Mouse (Mus musculus) hindbrain, embryonic 16.5 days (tissue): ENCODE results near the gene Nkpd1. TPM values are rescaled to one million over a fixed set of nuclear protein-coding genes. Genes with fewer than 3 reads are reported as not detected.
A peak's percentile ranks its signal among the peaks of the same experiment; 100 is the strongest.

Experiments used
- ATAC-seq: fragments of 200-750 bp; cut with Nextera tagmentation; 2 replicates; pipeline ENCODE4 v1.8.0; 2017; ENCODE audit warnings: moderate TSS enrichment, moderate library complexity
- H3K27ac ChIP-seq: fragments of 300-500 bp; sonication (generic); 2 replicates; pipeline ENCODE4 v1.5.1; 2014; ENCODE audit warnings: low read depth, mild to moderate bottlenecking, control low read depth, low read length, moderate library complexity
- H3K27me3 ChIP-seq: fragments of 300-500 bp; sonication (generic); replicated peaks from 2 replicates; pipeline ENCODE4 v1.6.1; 2014; ENCODE audit warnings: low read length; ENCODE audit not compliant: control insufficient read depth, insufficient read depth
- H3K36me3 ChIP-seq: fragments of 300-500 bp; sonication (generic); 2 replicates; pipeline ENCODE4 v1.6.1; 2014; ENCODE audit warnings: mild to moderate bottlenecking, low read length, moderate library complexity, mixed read lengths; ENCODE audit not compliant: control insufficient read depth, insufficient read depth
- H3K4me1 ChIP-seq: fragments of 300-500 bp; sonication (generic); 2 replicates; pipeline ENCODE4 v1.6.1; 2014; ENCODE audit warnings: low read depth, low read length; ENCODE audit not compliant: control insufficient read depth, insufficient read depth
- H3K4me2 ChIP-seq: fragments of 300-500 bp; sonication (generic); 2 replicates; pipeline ENCODE4 v1.6.1; 2014; ENCODE audit warnings: mild to moderate bottlenecking, low read length, control low read depth, moderate library complexity
- H3K4me3 ChIP-seq: fragments of 300-500 bp; sonication (generic); 2 replicates; pipeline ENCODE4 v1.5.1; 2014; ENCODE audit warnings: mild to moderate bottlenecking, low read length, control low read depth, moderate library complexity
- H3K9ac ChIP-seq: fragments of 300-500 bp; sonication (generic); 2 replicates; pipeline ENCODE4 v1.6.1; 2014; ENCODE audit warnings: low read depth, mild to moderate bottlenecking, control low read depth, low read length, moderate library complexity
- H3K9me3 ChIP-seq: fragments of 300-500 bp; sonication (generic); 2 replicates; pipeline ENCODE4 v1.6.1; 2014; ENCODE audit warnings: mild to moderate bottlenecking, low read length, moderate library complexity; ENCODE audit not compliant: control insufficient read depth
- WGBS: fragments of 180-500 bp; shearing (Covaris S2); extraction: QIAGEN DNeasy Blood & Tissue Kit; methylation state at CpG from one replicate; pipeline ENCODE4 v1.1.7; 2014; 5-methylcytosine and 5-hydroxymethylcytosine counted together
- polyA plus RNA-seq: library from polyadenylated mRNA; unstranded; fragments of >200 nt; fragmentation: Nextera tagmentation; extraction: Ambion mirVana; gene quantifications from 2 replicates; pipeline ENCODE4 v1.2.1, GENCODE M21; 2015

Gene Nkpd1
- polyA plus RNA-seq, 1 experiment from 2014 or later, result 2.3 TPM

DNA sequence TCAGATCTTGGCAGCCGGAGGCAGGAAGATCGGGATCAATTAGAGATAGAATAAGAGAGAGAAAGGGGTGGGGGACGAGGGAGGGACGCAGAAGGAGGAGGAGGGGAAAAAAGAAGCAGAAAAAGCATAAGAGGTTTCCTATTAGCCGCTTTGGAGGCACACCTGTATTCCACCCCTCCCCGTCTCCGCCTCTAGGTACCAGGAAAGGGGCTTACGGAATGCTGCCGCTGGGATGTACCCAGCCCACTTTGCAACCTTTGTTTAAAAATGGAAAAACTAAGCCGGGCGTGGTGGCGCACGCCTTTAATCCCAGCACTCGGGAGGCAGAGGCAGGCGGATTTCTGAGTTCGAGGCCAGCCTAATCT, 56.1 kb downstream of the Nkpd1 start:
- no peak for ATAC-seq

More for the DNA sequence above, 56.1 kb downstream of the Nkpd1 start:
- H3K4me1 ChIP-seq, result peaks cover 19% of the 10 kb centered on the region
- peaks cover 7% of the 10 kb centered on the region for H3K36me3 ChIP-seq
- H3K9ac ChIP-seq, result peak overlapping the region; percentile 85
- WGBS, result 25% methylated on average over 16 of the region's 16 CpGs
- peaks cover 27% of the 10 kb centered on the region for H3K27me3 ChIP-seq
- H3K27ac ChIP-seq, result peak overlapping the region; percentile 80; the same call in 1 of the 2 replicates
- H3K4me3 ChIP-seq, result peak overlapping the region; percentile 77
- H3K4me2 ChIP-seq, result peak overlapping the region; percentile 92
- no peaks in the 10 kb centered on the region for H3K9me3 ChIP-seq

Other genes starting within 250 kb of the Nkpd1 start
- gene Vasp, start 246.0 kb upstream of the Nkpd1 start, polyA plus RNA-seq, result 39.9 and 42.9 TPM in 2 replicates
- 0.79 and 1.5 TPM in 2 replicates for gene Ppm1n, start 237.8 kb upstream of the Nkpd1 start, polyA plus RNA-seq
- 124 and 126 TPM in 2 replicates for gene Rtn2, start 235.2 kb upstream of the Nkpd1 start, polyA plus RNA-seq
- 0.06 and 0.10 TPM in 2 replicates for gene Fosb, start 207.8 kb upstream of the Nkpd1 start, polyA plus RNA-seq
- 80.6 and 87.2 TPM in 2 replicates for gene Ercc1, start 173.1 kb upstream of the Nkpd1 start, polyA plus RNA-seq
- 23.1 and 23.6 TPM in 2 replicates for gene Cd3eap, start 158.4 kb upstream of the Nkpd1 start, polyA plus RNA-seq
- gene Ppp1r13l, start 158.1 kb upstream of the Nkpd1 start, polyA plus RNA-seq, result 1.5 and 1.9 TPM in 2 replicates
- 22.6 and 25.1 TPM in 2 replicates for gene Ercc2, start 135.8 kb upstream of the Nkpd1 start, polyA plus RNA-seq
- gene Klc3, start 113.7 kb upstream of the Nkpd1 start, polyA plus RNA-seq, result 2.2 and 2.5 TPM in 2 replicates
- gene Ckm, start 113.1 kb upstream of the Nkpd1 start, polyA plus RNA-seq, result 0.64 and 47.3 TPM in 2 replicates
- gene Mark4, start 59.0 kb upstream of the Nkpd1 start, polyA plus RNA-seq, result 13.5 and 15.9 TPM in 2 replicates
- 0.97 and 1.5 TPM in 2 replicates for gene Exoc3l2, start 54.5 kb upstream of the Nkpd1 start, polyA plus RNA-seq
- gene Bloc1s3, start 9.5 kb upstream of the Nkpd1 start, polyA plus RNA-seq, result 3.5 and 4.2 TPM in 2 replicates
- 36.3 and 37.1 TPM in 2 replicates for gene Trappc6a, start 9.4 kb upstream of the Nkpd1 start, polyA plus RNA-seq
- 37.7 and 38.3 TPM in 2 replicates for gene Ppp1r37, start 45.2 kb downstream of the Nkpd1 start, polyA plus RNA-seq
- gene Zfp296, start 59.4 kb downstream of the Nkpd1 start, polyA plus RNA-seq, result 0.20 and 0.46 TPM in 2 replicates
- 147 and 162 TPM in 2 replicates for gene Gemin7, start 59.8 kb downstream of the Nkpd1 start, polyA plus RNA-seq
- gene Clasrp, start 86.6 kb downstream of the Nkpd1 start, polyA plus RNA-seq, result 54.1 and 54.4 TPM in 2 replicates
- gene Relb, start 111.6 kb downstream of the Nkpd1 start, polyA plus RNA-seq, result 6.7 and 6.9 TPM in 2 replicates
- 138 and 140 TPM in 2 replicates for gene Clptm1, start 147.2 kb downstream of the Nkpd1 start, polyA plus RNA-seq
- not detected in 2 replicates for gene Apoc2, start 160.1 kb downstream of the Nkpd1 start, polyA plus RNA-seq
- not detected in 2 replicates for gene Gm44805, start 163.6 kb downstream of the Nkpd1 start, polyA plus RNA-seq
- not detected in 2 replicates for gene Apoc4, start 163.6 kb downstream of the Nkpd1 start, polyA plus RNA-seq
- 1.4 and 3.1 TPM in 2 replicates for gene Apoc1, start 174.8 kb downstream of the Nkpd1 start, polyA plus RNA-seq
- gene Apoe, start 181.3 kb downstream of the Nkpd1 start, polyA plus RNA-seq, result 849 and 1,414 TPM in 2 replicates
- 134 and 135 TPM in 2 replicates for gene Tomm40, start 197.6 kb downstream of the Nkpd1 start, polyA plus RNA-seq
- gene Nectin2, start 232.6 kb downstream of the Nkpd1 start, polyA plus RNA-seq, result 57.7 and 59.7 TPM in 2 replicates